Mouse (Mus musculus): ENCODE measurements around the gene Stau1.

Stau1 gene

DNA sequence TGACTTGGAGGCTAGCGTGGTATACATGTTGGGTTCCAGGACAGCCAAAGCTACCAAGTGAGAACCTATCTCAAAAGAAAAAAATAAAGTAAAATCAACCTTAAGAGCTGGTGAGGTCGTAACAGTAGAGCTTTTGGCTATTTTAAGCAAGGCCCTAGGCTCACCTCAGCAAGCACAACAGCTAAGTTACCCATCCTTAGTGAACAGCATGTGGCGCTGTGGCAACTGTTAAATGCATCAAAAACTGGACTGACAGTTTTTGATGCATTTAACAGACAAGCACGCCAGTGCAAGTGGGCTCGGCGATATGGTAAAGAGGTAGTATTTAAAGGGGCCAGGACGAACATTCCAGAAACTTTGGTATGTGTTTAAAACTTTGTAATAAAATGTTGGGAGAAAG, 5.2 kb downstream of the Stau1 start:
- peak; percentile 16 for DNase-seq (ENCODE audit: low read depth, low spot score)

DNA sequence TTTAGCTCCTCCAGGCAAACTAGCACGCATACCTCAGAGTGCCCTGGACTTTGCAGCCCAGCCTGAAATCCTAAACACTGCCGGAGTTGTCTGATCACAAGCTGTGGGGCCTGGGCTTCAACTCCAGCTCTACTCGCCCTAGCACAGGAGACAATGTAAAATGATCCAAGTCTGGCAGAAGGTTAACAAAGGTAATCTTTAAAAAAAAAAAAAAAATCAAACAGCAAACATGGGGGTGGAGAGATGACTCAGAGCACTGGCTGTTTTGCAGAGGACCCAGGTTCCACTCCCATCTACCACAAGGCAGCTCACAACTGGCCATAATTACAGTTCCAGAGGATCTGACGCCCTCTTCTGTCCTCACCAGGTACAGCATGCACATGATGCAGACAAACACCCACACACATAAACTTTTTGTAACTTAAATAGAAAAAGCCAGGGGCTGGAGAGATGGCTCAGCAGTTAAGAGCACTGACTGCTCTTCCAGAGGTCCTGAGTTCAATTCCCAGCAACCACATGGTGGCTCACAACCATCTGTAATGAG, 12.7 kb downstream of the Stau1 start:
- DNase-seq (ENCODE audit: low read depth, low spot score): peak; percentile 73

GRCm38 (mm10) chr2:166980161-166980560, 15.9 kb downstream of the Stau1 start:
- DNase-seq (ENCODE audit: low read depth, low spot score): no peak

GRCm38 (mm10) chr2:166977490-166977889, 18.6 kb downstream of the Stau1 start:
- DNase-seq (ENCODE audit: low read depth, low spot score): no peak

GRCm38 (mm10) chr2:166976356-166976755, 19.7 kb downstream of the Stau1 start:
- DNase-seq (ENCODE audit: low read depth, low spot score): no peak

GRCm38 (mm10) chr2:166974177-166974872, 21.8 kb downstream of the Stau1 start:
- no peak for DNase-seq (ENCODE audit: low read depth, low spot score)

DNA sequence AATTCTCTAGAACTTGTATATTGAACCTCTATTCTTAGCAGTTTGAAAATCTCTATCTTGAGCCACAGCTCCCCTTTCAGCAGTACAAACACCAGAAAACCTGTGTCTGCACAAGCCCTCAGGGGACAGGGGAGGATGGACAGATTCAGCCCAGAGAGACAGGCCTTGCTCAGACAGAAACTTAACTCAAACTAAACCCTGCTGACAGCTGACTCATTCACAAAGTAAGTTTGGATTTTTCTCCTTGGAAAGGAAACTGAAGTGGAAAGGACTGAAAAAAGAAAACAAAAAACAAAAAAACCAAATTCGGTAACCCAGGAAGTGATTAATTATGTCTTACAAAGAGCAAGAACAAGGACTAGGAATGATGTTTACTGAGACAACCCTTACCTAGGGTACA, 22.9 kb downstream of the Stau1 start:
- DNase-seq (ENCODE audit: low read depth, low spot score): no peak

DNA sequence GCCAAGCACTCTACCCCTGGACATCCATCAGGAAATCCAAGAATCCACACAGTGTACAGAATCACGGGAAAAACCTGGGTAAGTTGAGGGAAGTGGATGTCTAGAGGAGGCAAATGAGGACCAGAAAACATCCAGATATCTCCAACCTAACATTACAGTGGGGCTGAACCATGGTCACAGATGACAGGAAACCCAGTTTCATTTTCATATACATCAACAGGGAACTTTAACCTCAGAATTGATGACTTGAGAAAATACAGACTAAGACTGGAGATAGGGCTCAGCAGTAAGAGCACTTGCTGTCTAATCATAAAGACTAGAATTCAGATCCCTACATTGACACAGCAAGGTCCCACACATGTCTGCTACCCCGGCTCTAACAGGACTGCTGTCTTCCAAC, 31.3 kb downstream of the Stau1 start:
- DNase-seq (ENCODE audit: low read depth, low spot score): no peak

GRCm38 (mm10) chr2:166963257-166963656, 32.8 kb downstream of the Stau1 start:
- no peak for DNase-seq (ENCODE audit: low read depth, low spot score)

DNA sequence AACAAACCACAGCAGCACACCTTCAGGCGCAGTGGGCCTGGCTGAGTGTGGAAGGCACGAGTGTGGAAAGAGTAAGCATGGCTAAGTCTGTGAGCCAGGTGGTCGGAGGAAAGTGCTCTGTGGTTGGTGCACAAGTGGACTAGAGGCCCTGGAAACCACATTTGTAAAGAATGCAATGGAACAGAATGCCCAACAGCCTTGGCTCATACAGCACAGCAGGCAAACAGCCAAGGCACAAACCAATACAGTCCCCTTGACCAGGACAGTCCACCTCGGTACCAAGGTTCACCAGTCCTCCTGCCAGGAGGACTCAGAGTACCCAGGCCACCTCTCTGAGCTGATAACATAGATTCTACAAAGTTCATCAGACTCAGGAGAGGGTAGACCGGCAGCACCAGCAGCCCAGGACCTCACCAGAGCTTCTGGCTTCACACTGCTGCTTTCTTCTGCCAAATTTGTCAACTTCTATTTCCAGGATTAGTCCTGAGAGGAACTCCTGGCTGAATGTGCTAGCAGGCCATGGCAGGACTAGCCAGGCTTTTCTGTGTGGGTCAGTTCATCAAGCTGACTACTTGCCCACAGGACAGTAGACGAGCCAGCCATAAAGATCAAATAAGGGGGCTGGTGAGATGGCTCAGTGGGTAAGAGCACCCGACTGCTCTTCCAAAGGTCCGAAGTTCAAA, 35.3 kb downstream of the Stau1 start:
- DNase-seq (ENCODE audit: low read depth, low spot score): no peak

DNA sequence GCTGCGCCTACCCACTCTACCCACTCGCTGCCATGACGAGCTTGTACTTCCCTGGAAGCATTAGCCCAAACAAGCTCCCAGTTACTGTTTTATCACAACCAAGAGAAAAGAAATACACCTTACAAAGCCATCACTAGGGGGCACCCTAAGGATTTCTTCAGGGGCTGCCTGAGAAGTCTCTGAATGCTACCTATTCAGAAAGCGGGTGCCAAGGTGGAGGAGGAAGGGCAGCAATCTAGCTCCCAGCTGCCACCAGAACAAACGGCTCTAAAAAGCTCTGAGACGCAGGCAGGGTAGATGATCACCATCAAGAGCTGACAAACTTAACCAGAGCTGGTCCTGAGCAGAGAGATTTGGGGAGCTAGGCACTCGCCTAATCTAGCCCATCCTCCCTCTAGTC, 39.3 kb downstream of the Stau1 start:
- DNase-seq (ENCODE audit: low read depth, low spot score): peak; percentile 81

GRCm38 (mm10) chr2:166952151-166952550, 43.9 kb downstream of the Stau1 start:
- DNase-seq (ENCODE audit: low read depth, low spot score): no peak

DNA sequence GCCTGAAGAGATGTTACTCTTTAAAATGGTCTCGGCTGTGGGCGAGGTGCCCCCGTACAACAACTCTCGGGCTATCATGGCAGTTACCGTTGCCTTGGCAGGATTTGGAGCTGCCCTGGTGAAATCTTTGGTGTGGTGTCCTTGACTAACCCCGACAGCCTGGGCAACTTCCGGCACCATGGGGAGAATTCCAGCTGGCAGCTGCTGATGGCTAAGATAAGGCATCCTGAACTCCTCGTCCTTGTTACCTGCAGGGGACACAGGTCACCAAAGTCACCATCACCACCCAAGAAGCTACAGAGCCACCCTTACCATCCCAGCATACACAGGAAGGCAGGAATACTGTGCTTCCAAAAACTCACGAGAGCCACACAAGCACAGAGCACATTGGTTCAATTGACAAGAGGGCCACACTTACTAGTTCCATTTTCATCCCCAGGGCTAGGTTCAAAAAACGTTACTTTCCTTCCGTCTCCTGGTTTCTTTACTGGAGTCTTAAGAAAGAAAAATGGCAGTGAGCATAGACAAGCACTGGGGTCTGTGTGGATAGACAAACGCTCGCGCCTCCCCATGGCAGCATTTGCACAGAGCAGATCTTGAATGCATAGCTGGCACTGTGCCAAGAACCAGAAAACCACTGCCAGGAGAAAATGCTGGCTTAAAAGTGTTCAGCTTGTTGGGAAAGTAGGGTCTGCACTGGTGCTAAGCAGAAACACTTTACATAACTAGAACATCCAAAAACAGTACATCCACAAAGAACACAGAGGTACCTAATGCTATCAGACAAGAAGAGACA, 45.0 kb downstream of the Stau1 start:
- peak; percentile 43 for DNase-seq (ENCODE audit: low read depth, low spot score)

DNA sequence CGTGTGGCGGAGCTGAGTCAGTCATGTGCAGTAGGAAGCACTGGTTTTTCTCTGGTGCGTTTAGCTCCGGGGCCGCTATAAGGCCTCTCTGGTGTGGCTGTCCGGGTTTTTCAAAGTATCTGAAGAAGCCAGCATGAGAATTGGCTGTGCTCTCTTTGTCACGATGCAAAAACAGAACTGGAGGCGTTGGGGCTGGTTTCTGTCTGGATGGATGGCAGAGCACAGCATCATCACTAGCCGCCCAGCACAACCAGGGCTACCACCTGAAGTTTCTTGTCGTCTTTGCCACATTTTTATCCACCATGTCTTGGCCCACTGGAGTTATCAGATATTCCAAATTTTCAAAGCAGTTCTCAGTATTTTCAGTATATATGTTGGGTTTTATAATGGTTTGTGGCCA, 47.2 kb downstream of the Stau1 start:
- no peak for DNase-seq (ENCODE audit: low read depth, low spot score)

- DNase-seq (ENCODE audit: low read depth, low spot score): no peak
Measured at GRCm38 (mm10) chr2:166948246-166948645, 47.9 kb downstream of the Stau1 start.

DNA sequence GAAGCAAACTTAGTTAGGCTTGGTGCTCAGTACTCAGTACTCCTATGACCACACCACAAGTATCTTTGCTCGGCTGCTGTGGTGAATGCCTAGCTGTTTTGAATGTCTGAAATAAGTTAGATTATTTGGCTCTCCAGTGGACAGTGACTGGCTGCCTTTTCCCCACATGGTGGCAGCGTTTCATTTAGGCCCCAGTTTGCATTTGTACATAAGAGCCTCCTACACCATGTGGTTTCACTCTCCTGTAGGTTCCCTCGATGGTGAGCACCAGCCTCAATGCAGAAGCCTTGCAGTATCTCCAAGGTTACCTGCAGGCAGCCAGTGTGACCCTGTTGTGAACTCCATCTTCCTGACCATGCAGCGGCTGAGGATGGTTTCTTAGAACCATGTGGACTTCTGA, 50.6 kb downstream of the Stau1 start:
- DNase-seq (ENCODE audit: low read depth, low spot score): no peak

- no peak for DNase-seq (ENCODE audit: low read depth, low spot score)
Measured at GRCm38 (mm10) chr2:166944346-166944745, 51.8 kb downstream of the Stau1 start.

- no peak for DNase-seq (ENCODE audit: low read depth, low spot score)
Measured at GRCm38 (mm10) chr2:166943146-166943545, 53.0 kb downstream of the Stau1 start.

- DNase-seq (ENCODE audit: low read depth, low spot score): no peak
Measured at GRCm38 (mm10) chr2:166936166-166936565, 59.9 kb downstream of the Stau1 start.

DNA sequence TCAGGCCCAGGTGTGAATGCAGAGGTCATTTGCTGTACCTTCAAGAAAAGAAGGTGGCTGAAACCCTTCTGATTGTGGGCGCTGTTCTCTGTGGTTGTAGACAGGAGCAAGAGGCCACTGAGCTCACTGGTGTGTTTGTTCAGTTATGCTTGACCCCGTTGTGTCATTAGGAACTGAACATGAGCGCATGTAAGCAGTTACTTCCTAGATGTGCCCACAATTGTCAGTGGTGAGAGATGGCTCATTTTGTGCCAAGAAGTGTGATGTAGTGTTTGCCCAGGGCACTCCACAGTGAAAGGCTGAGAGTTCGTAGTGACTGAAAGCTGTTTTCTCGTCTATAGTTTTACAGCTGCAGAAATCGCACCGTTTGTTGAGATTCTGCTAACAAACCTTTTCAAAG, 60.5 kb downstream of the Stau1 start:
- DNase-seq (ENCODE audit: low read depth, low spot score): no peak

- no peak for DNase-seq (ENCODE audit: low read depth, low spot score)
Measured at GRCm38 (mm10) chr2:166934416-166934815, 61.7 kb downstream of the Stau1 start.

DNA sequence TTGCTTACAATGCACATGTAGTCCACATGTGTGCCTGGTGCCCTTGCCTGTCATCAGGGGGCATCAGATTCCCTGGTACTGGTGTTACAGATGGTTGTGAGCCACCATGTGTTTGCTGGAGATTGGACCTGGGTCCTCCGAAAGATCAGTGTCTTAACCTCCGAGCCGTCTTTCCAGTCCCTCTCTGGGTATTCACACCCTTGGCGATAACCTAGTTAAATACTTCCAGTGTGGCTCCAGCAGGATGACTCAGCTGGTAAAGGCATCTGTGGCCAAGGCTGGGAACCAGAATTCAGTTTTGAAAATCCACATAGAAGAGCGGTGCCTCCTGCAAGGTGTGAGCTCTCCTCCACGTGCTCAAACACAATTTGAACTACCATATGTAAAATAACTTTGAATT, 62.2 kb downstream of the Stau1 start:
- no peak for DNase-seq (ENCODE audit: low read depth, low spot score)
